Mouse (Mus musculus) lung, postnatal 14 days (tissue): ENCODE measurements around the gene Slc38a8.

ENCODE experiments used
- DNase-seq: peaks from one replicate; pipeline ENCODE4 v3.0.0; 2021

The Slc38a8 gene

DNA sequence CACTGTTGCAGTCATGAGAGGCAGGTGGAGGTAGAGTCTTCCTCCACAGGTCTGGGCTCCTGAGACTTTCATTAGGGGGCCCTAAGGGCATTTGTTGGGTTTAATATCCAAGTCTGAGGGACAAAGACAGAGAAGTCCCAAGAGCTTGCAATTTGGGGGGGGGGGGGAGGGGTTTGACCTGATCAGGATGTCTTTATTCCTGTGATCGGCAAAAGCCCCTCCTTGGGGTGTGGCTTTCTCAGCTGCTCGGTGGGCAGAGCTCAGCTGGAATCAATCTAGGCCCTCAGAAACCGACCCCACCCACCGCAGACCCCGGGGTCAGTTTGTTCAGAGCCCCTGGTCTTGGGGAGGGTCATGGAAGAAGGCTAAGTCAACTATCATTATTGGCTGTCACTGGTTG lies at the start of gene Slc38a8:
Gene Slc38a8 (minus strand): TSS at position 101 of the 400 bp plus-strand sequence.
- DNase-seq = no peak

- no peak for DNase-seq
Observed at GRCm38 (mm10) chr8:119548560-119549113, 47.1 kb upstream of the Slc38a8 start.

DNA sequence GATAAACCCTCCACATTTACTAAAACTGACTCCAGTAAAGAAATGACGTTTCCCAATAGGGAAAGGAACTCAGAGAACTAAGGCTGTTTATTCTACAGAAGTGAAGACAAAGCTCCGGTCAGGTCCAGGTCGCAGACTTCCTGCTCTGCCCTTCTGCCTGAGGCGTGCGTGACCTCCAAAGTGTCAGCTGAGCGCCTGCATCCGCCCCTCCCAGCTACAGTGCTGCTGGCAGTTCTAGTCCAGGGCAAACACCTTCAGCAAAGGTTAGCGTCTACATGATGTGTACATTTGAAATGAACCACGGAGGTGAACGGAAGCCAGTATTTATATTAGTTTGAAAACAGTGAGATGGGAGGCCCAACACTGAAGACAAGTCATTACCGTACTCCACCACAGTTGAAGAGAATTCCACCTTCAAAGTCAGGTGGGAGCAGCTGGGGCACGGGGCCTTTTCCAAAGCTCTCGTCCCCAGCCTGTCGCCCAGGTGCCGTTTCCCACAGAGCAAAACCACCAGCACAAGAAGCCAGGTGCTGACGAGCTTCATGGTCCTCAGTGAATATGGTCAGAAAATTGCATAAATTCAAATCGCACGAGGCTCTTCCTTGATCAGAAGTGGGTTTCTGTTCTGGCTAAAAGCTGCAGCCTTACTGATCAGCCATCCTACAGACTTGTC lies 45.7 kb upstream of the Slc38a8 start:
- DNase-seq = peak; percentile 16

- no peak for DNase-seq
Observed at GRCm38 (mm10) chr8:119545791-119546190, 44.3 kb upstream of the Slc38a8 start.

DNA sequence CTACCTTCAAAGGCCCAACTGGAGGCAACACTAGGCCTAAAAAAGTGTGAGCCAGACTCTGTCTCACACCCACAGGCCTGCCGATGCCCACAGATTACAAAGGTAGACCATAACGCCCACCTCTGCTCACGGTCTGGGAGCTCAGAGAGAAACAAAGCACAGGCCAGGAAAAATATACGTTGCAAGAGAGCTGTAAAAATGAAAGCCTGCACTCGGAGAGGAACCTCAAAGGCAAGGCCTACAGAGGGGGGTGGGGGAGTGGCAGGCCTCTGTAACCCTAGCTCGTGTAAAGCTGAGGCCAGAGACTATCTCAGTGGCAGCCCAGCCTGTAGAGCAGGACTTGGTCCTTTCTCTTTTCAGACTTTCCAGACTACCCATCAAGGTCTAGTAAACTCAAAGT lies 43.7 kb upstream of the Slc38a8 start:
- DNase-seq = no peak

- DNase-seq = no peak
Observed at GRCm38 (mm10) chr8:119544606-119545005, 43.1 kb upstream of the Slc38a8 start.

DNA sequence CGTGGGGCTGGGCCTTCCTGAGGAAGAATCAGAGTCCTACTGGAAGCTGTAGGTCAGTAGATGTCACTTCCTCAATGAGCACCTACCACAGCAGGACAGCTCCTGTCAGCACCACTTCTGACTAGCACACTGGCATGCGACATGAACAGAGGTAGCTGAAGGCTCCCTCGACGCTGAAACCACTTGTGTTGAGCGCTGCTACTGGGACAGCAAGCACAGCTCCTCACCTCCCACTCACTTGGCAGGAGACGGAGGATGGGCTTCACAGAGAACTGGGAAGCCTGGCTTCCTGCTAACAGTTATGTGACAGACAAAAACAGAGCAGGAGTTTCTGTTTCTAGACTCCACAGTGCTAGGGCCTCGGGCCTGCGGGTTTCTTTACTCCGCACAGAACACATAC lies 30.5 kb upstream of the Slc38a8 start:
- DNase-seq = no peak

GRCm38 (mm10) chr8:119531397-119531796 lies 29.9 kb upstream of the Slc38a8 start:
- DNase-seq = no peak

DNA sequence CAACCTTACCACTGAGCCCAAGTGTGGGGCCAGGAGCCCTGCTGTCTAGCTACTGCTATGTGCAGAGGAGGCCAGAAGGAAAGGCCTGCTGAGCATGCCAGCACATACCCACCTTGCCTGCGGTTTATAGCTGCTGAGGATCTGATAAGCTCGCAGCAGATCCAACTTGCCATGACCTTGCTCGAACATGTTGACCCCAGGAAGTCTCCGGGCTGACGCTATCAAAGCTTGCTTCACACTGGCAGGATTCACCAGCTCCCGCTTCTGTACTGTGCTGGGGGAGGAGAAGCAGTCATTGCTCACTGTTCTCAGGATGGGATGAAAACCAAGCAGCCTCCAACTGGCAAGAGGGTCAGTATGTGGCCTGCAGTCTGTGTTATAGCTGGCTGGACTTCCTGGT lies 29.4 kb upstream of the Slc38a8 start:
- no peak for DNase-seq

- DNase-seq = no peak
Observed at GRCm38 (mm10) chr8:119528762-119529161, 27.3 kb upstream of the Slc38a8 start.

DNA sequence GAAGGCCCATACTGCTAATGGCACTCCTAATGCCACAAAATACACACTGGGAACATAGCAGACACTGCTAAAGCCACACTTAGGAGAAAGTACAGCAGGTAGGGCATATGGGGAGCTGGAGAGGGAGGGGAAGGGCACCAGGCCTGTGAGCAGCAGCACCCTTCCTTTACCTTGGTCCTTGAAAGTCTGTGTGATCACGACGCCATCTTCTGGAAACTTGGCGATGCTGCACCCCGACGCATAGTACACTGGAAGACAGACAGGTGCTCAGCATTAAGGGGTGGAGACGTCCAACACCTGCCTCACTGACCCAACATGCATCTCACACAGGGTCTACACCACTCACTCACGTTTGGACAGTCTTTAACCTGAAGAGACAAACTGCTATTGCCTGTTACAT lies 18.6 kb upstream of the Slc38a8 start:
- DNase-seq = no peak

GRCm38 (mm10) chr8:119516674-119517073 lies 15.2 kb upstream of the Slc38a8 start:
- DNase-seq = no peak

GRCm38 (mm10) chr8:119515767-119516166 lies 14.3 kb upstream of the Slc38a8 start:
- DNase-seq = no peak

DNA sequence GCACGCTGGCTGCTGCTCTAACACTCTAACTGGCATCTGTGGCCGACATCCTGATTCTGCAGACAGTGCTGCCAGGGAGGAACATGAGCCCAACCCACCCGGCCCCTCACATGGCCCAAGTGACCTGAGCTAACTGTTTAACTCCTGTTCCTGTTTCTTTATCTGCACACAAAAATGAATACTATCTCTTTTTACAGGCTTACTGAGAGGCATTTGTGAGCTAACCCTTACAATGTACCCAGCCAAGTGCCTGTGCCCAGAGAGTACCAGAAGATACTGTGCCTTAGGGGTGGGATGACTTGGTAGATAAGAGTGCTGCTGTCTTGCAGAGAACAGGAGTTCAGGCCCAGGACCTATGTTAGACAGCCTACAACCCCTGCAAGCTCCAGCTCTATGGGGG lies 13.4 kb upstream of the Slc38a8 start:
- DNase-seq = no peak

- peak; percentile 11 for DNase-seq
Observed at GRCm38 (mm10) chr8:119513405-119513804, 11.9 kb upstream of the Slc38a8 start.

- DNase-seq = no peak
Observed at GRCm38 (mm10) chr8:119511722-119512121, 10.2 kb upstream of the Slc38a8 start.

DNA sequence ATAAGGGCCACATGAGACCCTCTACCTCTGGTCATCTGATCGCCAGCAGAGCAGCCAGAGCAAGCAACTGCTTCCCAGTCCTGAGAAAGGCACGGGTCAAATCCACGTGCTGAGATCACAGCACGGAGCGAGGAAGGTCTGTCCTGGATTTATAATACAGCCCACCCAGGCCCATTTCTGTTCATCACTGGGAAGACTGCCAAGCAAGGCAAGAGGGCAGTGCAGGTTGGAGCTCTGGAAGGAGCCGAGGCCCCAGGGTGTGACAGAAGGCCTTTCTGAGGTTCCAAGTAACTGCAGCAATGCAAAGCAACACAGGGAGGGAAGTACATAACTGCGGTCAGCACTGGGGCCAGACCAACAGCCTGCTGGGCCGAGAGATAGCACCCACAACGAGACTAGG lies 9.0 kb upstream of the Slc38a8 start:
- no peak for DNase-seq

DNA sequence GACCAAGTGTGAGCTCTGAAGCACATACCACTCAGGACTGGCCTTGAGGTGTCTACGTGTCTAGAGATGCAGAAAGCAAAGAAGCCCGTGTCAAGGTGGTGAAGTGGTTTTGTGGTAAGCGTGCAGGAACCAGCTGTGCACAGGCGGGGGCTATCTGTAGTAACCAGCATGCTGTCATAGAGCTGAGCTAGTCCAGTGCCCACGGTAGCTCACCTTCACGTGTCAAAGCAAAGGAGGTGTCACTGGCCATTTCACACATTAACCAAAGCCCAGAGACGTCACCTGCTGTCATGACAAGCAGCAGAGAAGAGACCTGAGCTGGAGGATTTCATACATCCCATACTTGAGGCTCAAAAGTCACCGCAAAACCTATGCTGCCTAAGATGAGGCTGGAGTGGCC lies 4.6 kb upstream of the Slc38a8 start:
- DNase-seq = no peak

GRCm38 (mm10) chr8:119505488-119505887 lies 4.0 kb upstream of the Slc38a8 start:
- no peak for DNase-seq

- DNase-seq = no peak
Observed at GRCm38 (mm10) chr8:119503191-119503767, 1.8 kb upstream of the Slc38a8 start.

DNA sequence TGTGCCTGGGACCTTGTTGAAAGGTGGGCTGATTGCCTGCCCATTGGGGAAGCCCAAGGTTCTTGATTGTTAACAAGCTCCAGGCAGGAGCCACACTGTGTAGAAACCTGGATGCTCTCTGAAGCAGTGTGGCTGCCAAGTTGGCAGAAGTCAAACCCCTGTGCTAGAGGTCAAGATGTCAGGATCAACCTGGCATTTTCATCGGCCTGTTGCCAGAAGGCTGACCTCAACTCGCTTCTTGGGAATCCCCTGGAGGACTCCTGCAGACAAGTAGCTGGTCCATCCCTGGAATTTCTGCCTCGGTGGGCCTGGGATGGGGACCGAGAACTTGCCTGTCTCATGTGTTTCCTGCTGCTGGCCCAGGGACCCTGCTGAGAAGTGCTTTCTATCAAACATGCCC lies 613 bp upstream of the Slc38a8 start:
- DNase-seq = no peak

GRCm38 (mm10) chr8:119499836-119500235 lies 1.7 kb downstream of the Slc38a8 start:
- no peak for DNase-seq

GRCm38 (mm10) chr8:119496848-119497247 lies 4.7 kb downstream of the Slc38a8 start:
- DNase-seq = peak; percentile 58

DNA sequence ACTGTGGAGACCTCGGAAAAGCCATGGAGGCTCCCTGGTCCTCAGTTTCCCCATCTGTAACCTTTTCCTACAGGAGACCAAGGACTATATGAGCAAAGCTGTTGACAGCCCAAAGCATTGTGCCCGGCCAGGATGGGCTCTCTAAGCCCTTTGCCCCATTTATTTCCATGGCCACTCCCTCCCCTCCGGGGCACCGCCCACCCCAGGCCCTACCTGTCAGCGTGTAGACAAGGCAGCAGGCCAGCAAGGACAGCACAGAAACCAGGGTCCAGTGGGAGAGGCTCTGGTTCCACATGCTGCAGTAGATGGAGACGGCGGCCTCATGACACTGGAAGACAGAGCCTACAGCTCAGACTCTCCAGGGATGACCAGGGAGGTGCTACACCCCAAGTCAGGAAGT lies 14.4 kb downstream of the Slc38a8 start:
- DNase-seq = no peak
